ENCODE assay signal across 12 mouse cellular contexts in genomic region chr11:107812941-107813648, GRCm38 (mm10). TPM values are rescaled to one million over a fixed set of nuclear protein-coding genes. Genes with fewer than 3 reads are reported as not detected.
DNase-seq lines count a peak whose midpoint lies in the region; ATAC-seq and TF ChIP-seq lines count a peak whose summit lies in the region.
"Had no signal": no experiment of that assay in that cellular context is flagged by ENCODE, and none has a peak within 500 bp of the region (broad histone marks: within the 10 kb centered on the region; RNA-seq: fewer than 3 reads in every experiment).

No protein-coding gene starts in this region.

- no peak overlapping the region for H3K4me3 ChIP-seq in intestine, embryonic 15.5 days (replicated peaks)
- no peak overlapping the region for H3K4me3 ChIP-seq in intestine, postnatal 0 days (ENCODE audit: low read depth, low read length)
- 0 out of 2 replicates have a peak overlapping the region, but pooled peaks have one; percentile 9 for H3K4me3 ChIP-seq in hindbrain, postnatal 0 days (ENCODE audit: low read length)
- H3K4me3 ChIP-seq: embryonic facial prominence, embryonic 12.5 days; liver, embryonic 12.5 days; myocyte; stomach, embryonic 15.5 days had no signal

- no peaks in the 10 kb centered on the region for H3K9me3 ChIP-seq in intestine, embryonic 15.5 days
- no peaks in the 10 kb centered on the region for H3K9me3 ChIP-seq in intestine, postnatal 0 days (ENCODE audit: control insufficient read depth)
- no peaks in the 10 kb centered on the region for H3K9me3 ChIP-seq in hindbrain, postnatal 0 days (ENCODE audit: low read length)
- H3K9me3 ChIP-seq: embryonic facial prominence, embryonic 12.5 days; liver, embryonic 12.5 days; stomach, embryonic 15.5 days had no signal

- H3K36me3 ChIP-seq in intestine, embryonic 15.5 days = no peaks in the 10 kb centered on the region
- no peaks in the 10 kb centered on the region for H3K36me3 ChIP-seq in intestine, postnatal 0 days (ENCODE audit: control insufficient read depth, insufficient read depth)
- no peaks in the 10 kb centered on the region for H3K36me3 ChIP-seq in hindbrain, postnatal 0 days (ENCODE audit: insufficient read depth, low read length)
- H3K36me3 ChIP-seq: embryonic facial prominence, embryonic 12.5 days; liver, embryonic 12.5 days; stomach, embryonic 15.5 days had no signal

- peak; percentile 17 for DNase-seq in NIH3T3 (ENCODE audit: low read depth)
- DNase-seq in adrenal gland, adult 8-10 months = peak; percentile 42
- DNase-seq in hindbrain, postnatal 0 days (ENCODE audit: low spot score) = peak; percentile 70
- DNase-seq in frontal cortex, postnatal 25 days (ENCODE audit: low spot score in 2 of 2) = no peak
- DNase-seq in thymus, postnatal 25 days = no peak

- no peak for TF ChIP-seq CTCF in intestine, postnatal 0 days (IDR thresholded peaks at IDR 0.05; ENCODE audit: low read depth)
- no peak for TF ChIP-seq CTCF in hindbrain, postnatal 0 days (IDR thresholded peaks at IDR 0.05; ENCODE audit: low read depth)

- ATAC-seq in intestine, embryonic 15.5 days = no peak
- no peak for ATAC-seq in intestine, postnatal 0 days
- peak; percentile 58 for ATAC-seq in hindbrain, postnatal 0 days
- ATAC-seq: liver, embryonic 12.5 days; Patski had no signal

- H3K27me3 ChIP-seq in intestine, embryonic 15.5 days (replicated peaks) = peaks cover 4% of the 10 kb centered on the region; the same call in 1 of the 2 replicates
- H3K27me3 ChIP-seq in intestine, postnatal 0 days (replicated peaks; ENCODE audit: control insufficient read depth, insufficient read depth, low read length) = no peaks in the 10 kb centered on the region
- no peaks in the 10 kb centered on the region for H3K27me3 ChIP-seq in hindbrain, postnatal 0 days (ENCODE audit: insufficient read depth, low read length)

- peak overlapping the region; percentile 24; the same call in 1 of the 2 replicates for H3K4me2 ChIP-seq in intestine, embryonic 15.5 days (replicated peaks)
- H3K4me2 ChIP-seq in intestine, postnatal 0 days (replicated peaks; ENCODE audit: low read depth) = no peak overlapping the region
- peak overlapping the region; percentile 40 for H3K4me2 ChIP-seq in hindbrain, postnatal 0 days (ENCODE audit: low read depth, low read length)
- H3K4me2 ChIP-seq: embryonic facial prominence, embryonic 12.5 days; liver, embryonic 12.5 days; stomach, embryonic 15.5 days had no signal

- 20% methylated on average over 21 of the region's 21 CpGs for WGBS in intestine, embryonic 15.5 days
- WGBS in intestine, postnatal 0 days = 24% methylated on average over 21 of the region's 21 CpGs
- 13% methylated on average over 21 of the region's 21 CpGs for WGBS in hindbrain, postnatal 0 days

- no peak overlapping the region for H3K9ac ChIP-seq in intestine, embryonic 15.5 days
- H3K9ac ChIP-seq in intestine, postnatal 0 days (ENCODE audit: low read depth, low read length) = no peak overlapping the region
- H3K9ac ChIP-seq in hindbrain, postnatal 0 days (replicated peaks; ENCODE audit: low read length) = peak overlapping the region; percentile 30
- H3K9ac ChIP-seq: embryonic facial prominence, embryonic 12.5 days; liver, embryonic 12.5 days; stomach, embryonic 15.5 days had no signal

- H3K4me1 ChIP-seq in intestine, embryonic 15.5 days (replicated peaks) = no peaks in the 10 kb centered on the region
- no peaks in the 10 kb centered on the region for H3K4me1 ChIP-seq in intestine, postnatal 0 days (replicated peaks; ENCODE audit: control insufficient read depth, insufficient read depth, low read length)
- H3K4me1 ChIP-seq in hindbrain, postnatal 0 days (ENCODE audit: insufficient read depth, low read length) = peaks cover 6% of the 10 kb centered on the region; the same call in 1 of the 2 replicates
- H3K4me1 ChIP-seq: embryonic facial prominence, embryonic 12.5 days; liver, embryonic 12.5 days had no signal

- no peak overlapping the region for H3K27ac ChIP-seq in intestine, embryonic 15.5 days
- H3K27ac ChIP-seq in intestine, postnatal 0 days (ENCODE audit: low read depth, low read length) = no peak overlapping the region
- H3K27ac ChIP-seq in hindbrain, postnatal 0 days = peak overlapping the region; percentile 64; the same call in 1 of the 2 replicates
- H3K27ac ChIP-seq: embryonic facial prominence, embryonic 12.5 days; liver, embryonic 12.5 days; stomach, embryonic 15.5 days had no signal

RNA-seq across cellular contexts. Expression of gene Cacng4, which starts 18.7 kb away (rescaled TPM):
- 4.1 and 5.8 TPM in 2 replicates for polyA plus RNA-seq in intestine, embryonic 15.5 days (2015; fragmentation: Nextera tagmentation; extraction: Ambion mirVana)
- 0.77 and 1.7 TPM in 2 replicates for polyA plus RNA-seq in intestine, postnatal 0 days (2015; fragmentation: Nextera tagmentation; extraction: Ambion mirVana)
- total RNA-seq in adrenal gland, adult 8-10 months (2022) = 1 to 10 TPM in 3 of 4 experiments, under 1 TPM in 1; 0.84 to 2.1 (median 1.3) TPM
- total RNA-seq in hindbrain, postnatal 0 days (2014; rRNA removed) = 79.8 and 88.4 TPM in 2 replicates
- 43.8 and 46.4 TPM in 2 replicates for polyA plus RNA-seq in hindbrain, postnatal 0 days (2015; fragmentation: Nextera tagmentation; extraction: Ambion mirVana)

Comparison
In these comparisons a context has a peak if more than half of its experiments do, and no peak if none do; other contexts are left out.
1. DNase-seq: peak in NIH3T3 (single experiment), adrenal gland, adult 8-10 months (single experiment) and hindbrain, postnatal 0 days (single experiment); none in frontal cortex, postnatal 25 days (0 of 2) and thymus, postnatal 25 days (single experiment).